Mouse (Mus musculus) midbrain, embryonic 11.5 days (tissue): ENCODE data around the gene Tubgcp6. TPM values are rescaled to one million over a fixed set of nuclear protein-coding genes. Genes with fewer than 3 reads are reported as not detected.

ENCODE experiments used
- ATAC-seq: fragments of 200-750 bp; cut with Nextera tagmentation; 2 replicates; pipeline ENCODE4 v1.8.0; 2017; ENCODE audit warnings: moderate TSS enrichment, moderate library complexity; ENCODE audit not compliant: low FRiP score
- DNase-seq: peaks from one replicate; pipeline ENCODE4 v3.0.0; 2015; ENCODE audit warnings: low spot score; ENCODE audit errors: missing footprints
- H3K27ac ChIP-seq: fragments of 300-500 bp; sonication (generic); 2 replicates; pipeline ENCODE4 v1.5.1; 2014; ENCODE audit warnings: low read depth, low read length
- H3K27me3 ChIP-seq: fragments of 300-500 bp; sonication (generic); 2 replicates; pipeline ENCODE4 v1.6.1; 2014; ENCODE audit warnings: mild to moderate bottlenecking, low read length, moderate library complexity, mixed read lengths; ENCODE audit not compliant: control insufficient read depth, insufficient read depth
- H3K36me3 ChIP-seq: fragments of 300-500 bp; sonication (generic); 2 replicates; pipeline ENCODE4 v1.6.1; 2014; ENCODE audit warnings: mild to moderate bottlenecking, low read length, moderate library complexity, mixed read lengths; ENCODE audit not compliant: control insufficient read depth, insufficient read depth
- H3K4me1 ChIP-seq: fragments of 300-500 bp; sonication (generic); 2 replicates; pipeline ENCODE4 v1.6.1; 2014; ENCODE audit warnings: low read length; ENCODE audit not compliant: control insufficient read depth, insufficient read depth
- H3K4me2 ChIP-seq: fragments of 300-500 bp; sonication (generic); 2 replicates; pipeline ENCODE4 v1.6.1; 2014; ENCODE audit warnings: mild to moderate bottlenecking, moderate library complexity
- H3K4me3 ChIP-seq: fragments of 300-500 bp; sonication (generic); 2 replicates; pipeline ENCODE4 v1.5.1; 2014; ENCODE audit warnings: low read depth, low read length
- H3K9ac ChIP-seq: fragments of 300-500 bp; sonication (generic); 2 replicates; pipeline ENCODE4 v1.6.1; 2014; ENCODE audit warnings: low read length
- H3K9me3 ChIP-seq: fragments of 300-500 bp; sonication (generic); 2 replicates; pipeline ENCODE4 v1.6.1; 2016; ENCODE audit warnings: low read length; ENCODE audit not compliant: control insufficient read depth
- WGBS: fragments of 180-500 bp; shearing (Covaris S2); extraction: QIAGEN DNeasy Blood & Tissue Kit; methylation state at CpG from one replicate; pipeline ENCODE4 v1.1.7; 2014; 5-methylcytosine and 5-hydroxymethylcytosine counted together
- polyA plus RNA-seq: library from polyadenylated mRNA; unstranded; fragments of >200 nt; fragmentation: Nextera tagmentation; extraction: Ambion mirVana; gene quantifications from 2 replicates; pipeline ENCODE4 v1.2.1, GENCODE M21; 2014

The Tubgcp6 gene
- polyA plus RNA-seq, 1 experiment from 2014 or later = 16.8 TPM

- H3K36me3 ChIP-seq = peaks cover 51% of the 10 kb centered on the region
Observed at GRCm38 (mm10) chr15:89157954-89158353, 35.0 kb upstream of the Tubgcp6 start.

GRCm38 (mm10) chr15:89152312-89152711, 29.4 kb upstream of the Tubgcp6 start:
- Histone ChIP-seq H3K4me3 (no peak overlapping the region), H3K4me1 (peaks cover 36% of the 10 kb centered on the region), H3K4me2 (peak overlapping the region; percentile 23)

More at GRCm38 (mm10) chr15:89157954-89158353, 35.0 kb upstream of the Tubgcp6 start:
- Histone ChIP-seq H3K4me1 (peaks cover under 1% of the 10 kb centered on the region; the same call in 1 of the 2 replicates), H3K27ac (no peak overlapping the region), H3K9ac (no peak overlapping the region), H3K27me3 (no peaks in the 10 kb centered on the region), H3K9me3 (no peaks in the 10 kb centered on the region), H3K4me3 (no peak overlapping the region), H3K4me2 (no peak overlapping the region)
- DNase-seq (peak; percentile 94), ATAC-seq (peak; percentile 48; the same call in 1 of the 2 replicates)
- WGBS = 70% methylated on average over 7 of the region's 7 CpGs

GRCm38 (mm10) chr15:89150041-89150390, 27.1 kb upstream of the Tubgcp6 start:
- peak; percentile 12; the same call in 1 of the 2 replicates for ATAC-seq
- H3K36me3 ChIP-seq = peaks cover 4% of the 10 kb centered on the region
- 1% methylated on average over 13 of the region's 13 CpGs for WGBS

More at GRCm38 (mm10) chr15:89152312-89152711, 29.4 kb upstream of the Tubgcp6 start:
- Histone ChIP-seq H3K9ac (peak overlapping the region; percentile 42; the same call in 1 of the 2 replicates), H3K27me3 (peaks cover 4% of the 10 kb centered on the region; the same call in 1 of the 2 replicates), H3K9me3 (no peaks in the 10 kb centered on the region), H3K27ac (peak overlapping the region; percentile 76), H3K36me3 (peaks cover 17% of the 10 kb centered on the region)
- ATAC-seq = peak; percentile 83
- DNase-seq = peak; percentile 94

GRCm38 (mm10) chr15:89149271-89150040, 26.5 kb upstream of the Tubgcp6 start, which contains the start of gene Mapk11:
Mapk11 (minus strand) TSS chr15:89149628.
- peak within 1 kb of the TSS; percentile 80 for H3K9ac ChIP-seq
- peak within 1 kb of the TSS; percentile 59 for H3K4me3 ChIP-seq
- WGBS = 2% methylated on average over 48 of the region's 61 CpGs
- peaks cover 6% of the 10 kb centered on the region for H3K36me3 ChIP-seq
- H3K27ac ChIP-seq = peak within 1 kb of the TSS; percentile 81
- no peaks in the 10 kb centered on the region for H3K9me3 ChIP-seq
- H3K4me1 ChIP-seq = peaks cover 47% of the 10 kb centered on the region
- ATAC-seq (peak; percentile 63), DNase-seq (peak; percentile 95)
- peak within 1 kb of the TSS; percentile 81 for H3K4me2 ChIP-seq
- peaks cover 8% of the 10 kb centered on the region; the same call in 1 of the 2 replicates for H3K27me3 ChIP-seq

More at GRCm38 (mm10) chr15:89150041-89150390, 27.1 kb upstream of the Tubgcp6 start:
- Histone ChIP-seq H3K27me3 (peaks cover 8% of the 10 kb centered on the region; the same call in 1 of the 2 replicates), H3K27ac (peak overlapping the region; percentile 81; the same call in 1 of the 2 replicates), H3K4me1 (peaks cover 47% of the 10 kb centered on the region), H3K4me2 (peak overlapping the region; percentile 81), H3K9ac (peak overlapping the region; percentile 80), H3K9me3 (no peaks in the 10 kb centered on the region), H3K4me3 (peak overlapping the region; percentile 59)
- DNase-seq = no peak

GRCm38 (mm10) chr15:89148496-89149270, 25.8 kb upstream of the Tubgcp6 start:
- H3K9me3 ChIP-seq = no peaks in the 10 kb centered on the region
- H3K36me3 ChIP-seq = peaks cover 8% of the 10 kb centered on the region
- peak overlapping the region; percentile 81 for H3K27ac ChIP-seq
- peak overlapping the region; percentile 80 for H3K9ac ChIP-seq
- H3K4me3 ChIP-seq = peak overlapping the region; percentile 59
- 0 out of 2 replicates have a peak, but pooled peaks have one; percentile 5 for ATAC-seq
- peaks cover 47% of the 10 kb centered on the region for H3K4me1 ChIP-seq
- peak; percentile 96 for DNase-seq
- 4% methylated on average over 24 of the region's 25 CpGs for WGBS
- peaks cover 8% of the 10 kb centered on the region; the same call in 1 of the 2 replicates for H3K27me3 ChIP-seq
- H3K4me2 ChIP-seq = peak overlapping the region; percentile 81

- ATAC-seq (no peak), DNase-seq (peak; percentile 88)
- peak overlapping the region; percentile 59 for H3K4me3 ChIP-seq
- no peak overlapping the region for H3K27ac ChIP-seq
- peak overlapping the region; percentile 80 for H3K9ac ChIP-seq
- peaks cover 10% of the 10 kb centered on the region for H3K36me3 ChIP-seq
- peak overlapping the region; percentile 81 for H3K4me2 ChIP-seq
- H3K4me1 ChIP-seq = peaks cover 46% of the 10 kb centered on the region
- H3K9me3 ChIP-seq = no peaks in the 10 kb centered on the region
- H3K27me3 ChIP-seq = peaks cover 8% of the 10 kb centered on the region; the same call in 1 of the 2 replicates
- WGBS = 38% methylated on average over 4 of the region's 4 CpGs
Observed at GRCm38 (mm10) chr15:89147895-89148294, 25.0 kb upstream of the Tubgcp6 start.

- Histone ChIP-seq H3K27me3 (peaks cover 8% of the 10 kb centered on the region; the same call in 1 of the 2 replicates), H3K9me3 (no peaks in the 10 kb centered on the region), H3K9ac (0 out of 2 replicates have a peak overlapping the region, but pooled peaks have one; percentile 54), H3K27ac (no peak overlapping the region), H3K4me1 (peaks cover 42% of the 10 kb centered on the region), H3K4me2 (peak overlapping the region; percentile 81), H3K4me3 (peak overlapping the region; percentile 59), H3K36me3 (peaks cover 10% of the 10 kb centered on the region)
- WGBS = 18% methylated on average over 10 of the region's 10 CpGs
- DNase-seq (peak; percentile 90), ATAC-seq (no peak)
Observed at GRCm38 (mm10) chr15:89147456-89147855, 24.5 kb upstream of the Tubgcp6 start.

- Histone ChIP-seq H3K9ac (peak overlapping the region; percentile 54), H3K36me3 (peaks cover 10% of the 10 kb centered on the region), H3K27ac (no peak overlapping the region), H3K27me3 (peaks cover 8% of the 10 kb centered on the region; the same call in 1 of the 2 replicates), H3K4me2 (peak overlapping the region; percentile 81), H3K4me1 (peaks cover 37% of the 10 kb centered on the region), H3K4me3 (peak overlapping the region; percentile 59), H3K9me3 (no peaks in the 10 kb centered on the region)
- ATAC-seq = no peak
- DNase-seq = peak; percentile 91
- WGBS = 12% methylated on average over 16 of the region's 16 CpGs
Observed at GRCm38 (mm10) chr15:89147024-89147423, 24.1 kb upstream of the Tubgcp6 start.
